Mouse (Mus musculus) gastrocnemius, postnatal 25 days (tissue): ENCODE results near the gene Ppp1r1c. TPM values are rescaled to one million over a fixed set of nuclear protein-coding genes. Genes with fewer than 3 reads are reported as not detected.

Experiments used
- DNase-seq: peaks from one replicate; pipeline ENCODE4 v3.0.0; 2022
- long read RNA-seq, 2 experiments: library from polyadenylated mRNA; stranded (forward); transcript quantifications; one replicate each; pipeline ENCODE4 v2.0.0; 2021
- total RNA-seq, 2 experiments: library from RNA; stranded (reverse); gene quantifications; 1 replicate in 1 of 2; 2 replicates in 1 of 2; pipeline ENCODE4 v1.2.3; 2021

Gene Ppp1r1c
- total RNA-seq, result under 1 TPM in 1 of 2 experiments, not detected in 1; 0.20 TPM
- long read RNA-seq, experiment 1, result 0 reads
- long read RNA-seq, experiment 2, result 0 reads

DNA sequence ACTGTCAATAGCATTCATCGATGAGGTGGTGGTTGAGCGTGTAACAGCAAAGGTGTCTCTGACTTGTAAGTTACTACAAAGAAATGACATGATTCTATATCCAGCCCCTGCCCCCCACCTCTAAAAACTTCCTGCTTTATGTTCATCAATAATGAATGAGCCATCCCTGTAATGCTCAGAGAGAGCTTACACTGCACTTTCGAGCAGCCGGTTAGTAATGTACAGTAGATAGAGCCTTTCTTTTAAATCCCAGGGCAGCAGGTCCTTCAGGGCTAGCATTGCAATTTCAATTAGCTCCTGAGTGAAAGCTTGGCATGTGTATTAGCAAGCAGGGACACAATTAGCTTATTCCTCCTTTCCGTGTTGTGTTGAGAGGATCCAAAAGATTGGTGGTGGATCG lies at the start of gene Ppp1r1c:
Gene Ppp1r1c, plus strand, starts transcription at position 206 of the 400 bp plus-strand sequence.
- DNase-seq, result no peak

DNA sequence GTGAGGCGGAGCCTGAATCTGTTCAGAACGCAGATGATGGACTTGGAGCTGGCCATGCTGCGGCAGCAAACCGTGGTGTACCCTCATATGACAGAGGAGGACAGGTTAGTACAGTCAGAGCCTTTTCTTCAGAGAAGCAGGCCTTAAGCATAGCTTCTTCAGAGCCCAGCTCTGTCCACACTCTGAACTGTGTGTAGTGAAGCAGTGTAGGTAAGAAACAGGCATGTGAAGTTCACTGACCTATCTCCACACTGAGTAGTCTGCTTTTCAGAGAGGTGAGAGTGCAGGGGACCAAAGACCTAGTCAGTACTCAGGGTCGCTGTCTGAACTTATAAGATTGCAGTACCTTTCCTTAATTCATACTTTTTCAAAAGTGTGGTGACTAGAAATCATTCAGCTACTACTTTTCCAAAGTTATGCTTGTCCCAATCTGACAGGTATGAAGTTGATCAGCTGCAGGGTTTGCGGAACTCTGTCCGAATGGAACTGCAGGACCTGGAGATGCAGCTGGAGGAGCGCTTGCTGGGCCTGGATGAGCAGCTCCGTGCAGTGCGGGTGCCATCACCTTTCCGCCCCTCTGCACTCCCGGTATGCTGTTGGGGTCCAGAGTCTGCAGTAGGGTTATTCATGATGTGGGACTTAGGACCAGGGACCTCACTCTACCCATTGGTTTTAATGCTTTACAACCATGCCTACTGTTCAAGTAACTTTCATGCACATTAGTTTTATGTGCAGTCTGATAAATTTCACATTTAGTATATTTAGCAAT lies 47.0 kb upstream of the Ppp1r1c start:
- no peak for DNase-seq

DNA sequence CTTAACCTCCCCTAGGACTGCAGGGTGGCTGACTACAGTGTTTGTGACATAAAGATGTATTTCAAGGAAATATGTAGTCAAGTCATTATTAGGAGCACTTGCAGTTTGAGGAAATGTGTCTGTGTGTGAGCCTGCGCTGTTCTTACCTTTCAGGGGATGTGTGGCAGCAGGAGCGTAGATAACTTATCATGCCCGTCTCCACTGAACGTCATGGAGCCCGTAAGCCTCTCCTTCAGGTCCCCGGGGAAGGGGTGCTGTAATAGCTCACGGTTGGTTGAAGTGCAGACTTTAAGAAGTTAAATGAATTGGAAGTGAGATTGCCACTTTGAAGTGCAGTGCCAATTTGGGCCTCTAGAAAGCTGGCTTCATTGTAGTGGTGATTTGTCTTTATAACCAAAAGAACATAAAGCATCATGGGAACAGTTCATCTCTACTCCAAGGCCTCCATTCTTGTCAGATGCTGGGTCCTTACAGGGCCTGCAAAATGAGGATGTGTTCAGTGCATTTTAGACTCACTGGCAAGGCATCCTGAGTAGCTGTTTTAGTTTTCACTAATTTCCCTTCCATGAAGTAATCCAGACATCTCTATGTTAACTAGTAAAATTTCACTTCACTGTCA lies 46.0 kb upstream of the Ppp1r1c start:
- DNase-seq, result no peak

DNA sequence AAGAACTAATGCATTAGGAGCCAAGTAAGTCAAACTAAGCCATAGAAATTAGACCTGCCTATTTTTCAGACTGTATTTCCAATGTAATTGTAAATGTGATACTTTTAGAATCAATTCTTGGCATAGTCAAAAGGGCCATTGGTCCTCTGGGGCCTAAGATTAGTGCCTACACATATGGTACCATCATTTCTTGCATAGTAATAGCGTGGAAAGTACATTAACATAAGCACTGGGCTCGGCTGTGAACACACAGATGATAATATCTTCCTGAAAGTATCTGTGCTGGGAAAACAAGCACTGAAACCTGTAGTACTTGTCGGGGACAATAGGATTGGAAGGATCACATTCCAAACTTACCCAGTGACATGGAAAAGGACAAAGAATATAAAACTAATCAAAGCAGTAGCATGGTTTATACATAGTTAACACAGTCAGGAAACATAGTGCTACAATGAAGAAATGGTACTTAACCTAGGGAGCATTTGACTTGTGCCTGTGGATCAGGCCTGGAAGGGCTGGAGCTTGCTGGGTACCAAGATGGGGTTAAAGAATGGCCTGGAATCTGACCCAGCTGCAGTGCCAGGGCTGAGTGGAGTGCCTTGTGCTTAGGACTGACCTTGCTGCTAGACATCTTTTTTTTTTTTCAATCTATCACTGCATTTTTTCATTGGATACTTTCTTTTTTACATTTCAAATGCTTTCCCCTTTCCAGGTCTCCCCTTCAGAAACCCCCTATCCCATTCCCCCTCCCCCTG lies 42.9 kb upstream of the Ppp1r1c start:
- no peak for DNase-seq

DNA sequence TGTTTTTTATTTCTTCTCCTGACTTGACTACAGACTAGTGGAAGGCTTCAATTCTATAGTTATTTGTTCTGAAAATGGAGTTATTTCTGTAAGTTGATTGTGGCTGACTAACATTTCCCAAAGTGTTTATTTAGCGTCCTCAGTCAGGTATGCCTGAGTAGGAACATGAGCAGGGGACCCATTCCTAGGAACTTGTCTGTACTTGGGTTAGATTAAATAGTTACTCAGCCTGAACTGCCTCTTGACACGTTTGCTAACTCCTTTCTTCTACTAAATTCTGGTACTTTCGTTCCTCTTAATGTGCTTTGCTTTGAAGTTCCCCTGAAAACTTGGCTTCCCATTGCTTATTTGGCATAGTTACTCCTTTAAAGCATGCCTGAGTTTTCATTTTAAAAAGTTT lies 42.1 kb upstream of the Ppp1r1c start:
- no peak for DNase-seq

DNA sequence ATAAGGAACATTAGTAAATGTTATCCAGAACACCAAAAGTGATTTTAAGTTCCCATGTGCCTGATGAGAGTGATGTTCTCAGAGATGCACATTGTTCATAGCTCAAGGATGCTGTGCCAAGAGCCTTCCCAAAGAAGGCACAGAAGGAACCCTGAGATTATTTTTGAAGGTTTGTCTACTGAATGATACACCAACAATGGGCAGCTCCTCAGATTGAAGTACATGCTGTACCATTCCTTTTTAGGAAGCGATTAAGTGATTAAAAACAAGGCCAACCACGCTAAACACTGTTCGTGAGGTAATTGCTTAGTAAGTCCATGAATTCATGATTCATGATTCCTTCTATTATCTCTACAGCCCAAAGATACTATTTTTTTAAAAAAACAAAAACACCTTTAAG lies 32.3 kb upstream of the Ppp1r1c start:
- DNase-seq, result no peak

DNA sequence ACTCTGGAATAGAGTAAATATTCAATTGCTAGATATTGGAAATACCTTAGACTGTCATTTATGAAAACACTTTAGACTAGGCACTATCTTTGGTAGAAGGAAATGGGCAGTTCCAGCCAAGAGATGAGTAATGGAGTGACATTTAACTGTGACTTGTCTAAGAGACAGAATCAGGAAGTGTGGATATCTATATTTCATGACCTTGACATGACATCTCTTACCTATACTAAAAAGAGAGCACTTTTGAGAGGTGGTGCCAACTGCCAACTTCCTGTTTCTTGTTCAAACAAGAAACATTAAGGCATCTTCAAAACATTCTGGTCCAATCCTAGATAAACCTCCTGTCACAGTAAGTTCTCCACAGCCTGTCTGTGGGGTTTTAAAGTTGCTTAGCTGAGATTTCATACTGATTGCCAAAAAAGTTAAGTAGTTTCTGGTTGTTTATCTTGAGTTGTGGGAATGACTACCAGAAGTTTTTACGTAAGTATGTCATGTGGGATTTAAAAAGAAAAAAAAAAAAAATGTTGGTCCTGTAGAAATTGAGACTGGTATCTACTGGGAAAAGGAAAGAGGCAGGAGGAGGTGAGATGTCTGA lies 29.8 kb upstream of the Ppp1r1c start:
- DNase-seq, result no peak

DNA sequence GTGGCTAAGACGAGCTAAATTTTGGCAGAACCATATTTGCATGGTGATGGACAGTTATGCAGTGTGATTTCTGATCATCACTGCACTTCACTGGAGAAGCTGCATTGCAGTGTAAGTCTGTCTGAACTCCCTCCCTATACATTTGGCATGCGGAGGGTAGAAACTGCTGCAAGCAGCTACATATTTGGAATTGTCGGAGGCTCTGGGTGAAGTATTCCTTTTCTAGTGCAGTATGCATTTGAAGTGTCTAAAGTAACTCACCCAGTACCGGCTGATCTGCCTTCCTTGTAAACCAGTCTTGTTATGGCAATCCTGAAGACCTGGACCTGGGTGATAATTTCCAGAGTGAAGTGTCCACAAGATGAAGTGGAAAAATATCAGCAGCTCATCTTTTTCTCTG lies 25.9 kb upstream of the Ppp1r1c start:
- DNase-seq, result no peak

DNA sequence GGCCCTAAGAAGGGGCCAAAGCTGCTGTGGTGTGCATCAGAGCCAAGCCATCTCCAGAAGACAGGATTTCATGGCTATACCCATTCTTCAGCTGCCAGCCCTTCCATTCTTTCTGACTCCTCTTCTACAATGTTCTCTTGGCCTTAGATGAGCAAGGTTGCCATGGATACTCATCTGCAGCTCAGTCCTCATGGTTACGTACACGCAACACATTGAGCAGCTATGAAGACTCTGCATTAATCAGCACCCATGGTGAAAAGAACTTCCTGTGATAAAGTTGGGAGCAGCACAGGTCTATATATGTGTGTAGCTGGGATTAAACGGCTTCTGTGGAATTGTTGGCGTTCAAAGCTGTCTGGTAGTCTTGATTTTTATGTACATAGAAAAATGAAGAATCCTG lies 24.3 kb upstream of the Ppp1r1c start:
- DNase-seq, result no peak

DNA sequence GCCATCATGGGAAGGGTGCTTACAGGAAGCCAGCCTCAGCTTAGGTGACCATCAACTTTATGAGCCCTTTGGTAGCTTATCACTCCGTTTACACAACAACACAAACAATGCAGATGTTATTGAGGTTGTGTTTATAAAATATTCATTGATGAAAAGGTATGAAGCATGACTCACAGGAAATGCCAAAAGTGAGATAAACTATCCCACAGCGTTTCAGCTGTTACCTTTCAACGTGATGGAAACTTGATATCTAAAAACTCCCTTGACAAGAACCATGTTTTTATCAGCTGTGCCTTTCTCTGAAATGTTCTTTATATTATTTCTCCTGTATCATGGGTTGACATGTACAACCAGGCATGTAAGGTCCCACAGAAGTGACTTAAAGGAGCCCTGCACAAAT lies 16.7 kb upstream of the Ppp1r1c start:
- no peak for DNase-seq

DNA sequence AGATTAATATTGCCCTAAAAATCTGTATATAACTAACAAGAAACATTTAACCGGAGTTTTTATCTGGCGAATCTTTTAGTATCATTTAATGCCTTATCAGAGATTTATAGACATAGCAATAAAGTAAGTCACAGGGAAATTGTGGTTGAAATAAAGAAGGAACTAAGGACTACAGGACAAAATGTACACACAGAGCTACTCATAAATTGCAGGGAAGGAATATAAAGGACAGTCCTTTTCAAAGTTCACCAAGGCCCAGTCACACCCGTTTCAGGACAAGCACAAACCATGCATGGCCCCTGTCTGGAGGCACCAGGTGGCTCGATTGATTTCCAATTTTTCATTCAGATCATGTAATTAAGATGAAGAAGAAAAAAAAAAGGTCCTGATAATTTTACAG lies 12.4 kb upstream of the Ppp1r1c start:
- no peak for DNase-seq

DNA sequence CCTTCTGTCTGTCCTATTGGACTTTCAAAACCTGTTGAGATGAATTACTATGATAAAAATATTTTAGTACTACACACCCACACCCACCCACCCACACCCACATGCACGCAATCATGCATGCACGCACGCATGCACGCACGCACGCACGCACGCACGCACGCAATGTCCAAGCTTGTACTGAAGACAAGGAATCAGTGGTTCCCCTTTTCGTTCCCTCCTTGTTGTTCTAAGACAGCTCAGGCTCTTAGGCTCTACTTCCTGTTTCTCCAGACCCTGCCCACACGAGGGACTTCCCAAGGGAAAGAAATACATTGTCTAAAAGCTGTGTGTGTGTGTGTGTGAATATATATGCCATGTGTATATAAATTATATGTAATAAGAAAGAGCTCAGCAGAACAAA lies 11.6 kb upstream of the Ppp1r1c start:
- no peak for DNase-seq

DNA sequence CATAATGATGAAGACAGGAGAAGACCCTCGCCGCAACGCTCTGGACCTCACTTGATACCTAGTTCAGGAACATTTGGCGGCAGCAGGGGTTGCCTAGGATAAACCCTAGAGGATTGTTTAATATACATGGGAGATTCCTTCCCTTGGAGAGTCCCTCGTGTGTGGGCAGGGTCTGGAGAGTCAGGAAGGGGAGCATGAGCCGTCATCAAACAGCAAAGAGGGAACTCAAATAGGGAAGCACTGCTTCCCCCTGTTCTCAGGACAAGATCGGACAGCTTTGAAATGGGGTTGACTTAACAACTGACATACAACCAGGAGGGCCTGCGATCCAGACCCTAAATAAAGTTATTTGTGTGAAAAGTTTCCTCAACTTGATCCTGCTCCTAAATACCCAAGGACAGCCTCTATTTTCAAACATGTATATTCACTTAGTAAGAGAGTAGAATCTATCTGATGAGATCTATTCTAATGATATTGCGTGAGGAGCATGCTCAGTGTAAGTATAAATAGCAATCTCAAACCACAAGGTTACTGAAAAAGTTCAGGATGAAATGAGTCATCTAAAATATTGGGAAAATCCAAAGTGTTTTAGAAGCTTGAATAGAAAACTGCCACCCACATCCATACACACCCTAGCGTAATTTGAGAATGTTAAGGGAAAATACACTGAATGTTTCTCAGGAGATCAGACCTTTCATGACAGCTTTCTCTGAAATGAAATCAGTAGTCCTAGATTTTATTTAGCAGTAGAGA lies 10.9 kb upstream of the Ppp1r1c start:
- DNase-seq, result no peak

DNA sequence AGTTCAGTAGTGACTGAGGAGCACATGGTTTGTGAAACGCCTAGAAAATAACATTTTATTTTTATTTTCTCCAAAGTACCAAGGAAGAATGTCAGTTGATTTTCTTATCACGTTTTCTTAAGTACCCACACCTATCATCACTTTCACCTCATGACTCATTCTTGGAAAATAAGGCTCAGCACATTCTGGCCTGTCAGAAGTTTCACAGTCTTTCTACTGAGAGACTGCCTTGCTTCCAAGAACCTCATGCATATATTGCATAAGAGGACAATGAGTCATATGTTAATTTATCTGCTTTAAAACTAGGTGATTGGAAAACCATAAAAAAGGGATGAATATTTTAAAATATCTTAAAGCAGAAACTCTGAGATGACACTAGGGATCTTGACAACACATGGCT lies 9.4 kb upstream of the Ppp1r1c start:
- no peak for DNase-seq

DNA sequence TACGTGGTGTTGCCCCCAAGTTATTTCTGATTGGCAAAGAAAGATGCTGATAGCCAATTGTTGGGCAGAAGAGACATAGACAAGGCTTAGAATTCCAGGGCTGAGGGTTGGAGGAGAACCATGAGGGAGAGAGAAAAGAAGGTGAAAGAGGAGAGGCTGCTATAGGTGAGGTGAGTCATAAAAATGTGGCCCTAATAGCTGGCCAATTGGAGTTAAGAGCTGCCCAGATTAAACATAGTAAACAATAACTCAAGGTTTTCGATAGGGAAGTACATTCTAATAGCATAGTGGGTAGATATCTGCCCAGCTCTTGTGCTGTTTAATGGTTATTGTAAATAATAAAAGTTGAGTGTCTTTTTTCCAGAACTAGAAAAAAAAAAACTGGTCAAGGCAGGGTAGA lies 2.8 kb upstream of the Ppp1r1c start:
- DNase-seq, result no peak

DNA sequence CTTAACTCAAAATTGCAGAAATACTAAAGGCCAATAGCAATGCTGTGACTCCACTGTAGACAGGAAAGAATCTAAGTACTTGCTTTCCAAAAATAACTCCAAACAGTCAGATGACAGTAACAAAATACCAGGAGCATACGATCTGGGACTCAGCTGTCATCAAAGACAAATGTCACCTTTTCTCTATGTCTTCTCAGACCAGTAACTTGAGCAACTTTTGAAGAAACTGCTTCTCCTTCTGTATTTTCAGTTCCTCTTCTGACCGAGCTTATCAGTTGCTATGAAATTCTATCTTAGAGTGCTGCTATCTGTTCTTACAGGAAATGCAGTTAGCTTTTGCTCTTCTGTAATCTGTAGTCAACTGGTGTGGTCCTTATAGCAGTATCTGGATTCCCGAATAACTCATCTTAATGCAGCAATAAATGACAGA lies 6.1 kb downstream of the Ppp1r1c start:
- no peak for DNase-seq

DNA sequence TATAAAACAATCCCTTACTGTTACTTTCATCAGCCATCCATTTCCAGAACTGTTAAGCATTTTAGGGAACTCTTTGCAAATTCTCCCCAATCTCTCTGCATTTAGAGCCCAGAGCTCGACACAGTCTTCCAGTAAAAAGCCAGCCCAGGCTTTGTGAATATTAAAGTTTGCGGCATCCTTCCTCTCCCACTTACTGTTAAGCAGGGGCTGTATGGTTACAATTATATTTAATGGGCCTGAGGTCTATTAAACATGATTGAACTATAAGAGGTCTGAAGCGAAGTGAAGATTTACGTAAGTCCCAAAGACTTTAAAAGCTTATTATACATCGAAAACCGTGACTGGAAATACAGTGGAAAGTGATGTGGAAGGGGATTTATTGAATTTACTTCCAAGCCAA lies 7.2 kb downstream of the Ppp1r1c start:
- no peak for DNase-seq

DNA sequence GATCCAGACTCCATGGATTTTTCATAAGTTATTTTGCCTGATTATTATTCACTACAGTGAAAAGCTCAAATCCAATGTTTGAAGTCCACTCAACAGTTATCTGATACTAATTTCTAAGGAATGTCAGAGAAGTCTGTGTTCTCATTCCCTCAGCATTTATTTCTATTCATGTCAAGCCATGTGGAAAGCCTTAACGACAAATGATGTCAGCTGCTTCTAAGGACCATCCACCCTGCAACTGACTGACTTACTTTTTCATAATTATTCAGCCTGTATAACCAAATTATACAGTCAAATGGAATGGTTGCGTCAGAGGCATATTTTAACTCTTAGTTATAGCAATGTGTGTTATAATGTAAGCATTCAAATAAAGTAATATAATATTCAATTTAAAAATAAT lies 8.3 kb downstream of the Ppp1r1c start:
- no peak for DNase-seq

DNA sequence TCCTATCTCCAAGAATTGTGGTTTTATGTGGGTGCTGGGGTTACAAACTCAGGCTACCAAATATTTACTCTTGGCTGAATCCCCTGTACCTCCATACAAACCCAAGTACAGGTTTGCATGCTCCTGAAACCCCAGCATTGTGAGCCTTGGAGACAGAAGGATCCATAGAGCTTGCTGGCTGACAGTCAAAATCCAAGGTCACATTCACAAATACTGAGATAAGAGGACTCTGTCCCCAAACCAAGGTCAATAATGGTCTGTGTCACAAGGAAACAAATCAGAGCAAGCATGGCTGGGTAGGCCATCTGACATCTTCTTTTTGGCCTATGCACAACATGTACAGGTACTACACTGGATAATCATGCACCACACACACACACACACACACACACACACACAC lies 10.3 kb downstream of the Ppp1r1c start:
- DNase-seq, result no peak

DNA sequence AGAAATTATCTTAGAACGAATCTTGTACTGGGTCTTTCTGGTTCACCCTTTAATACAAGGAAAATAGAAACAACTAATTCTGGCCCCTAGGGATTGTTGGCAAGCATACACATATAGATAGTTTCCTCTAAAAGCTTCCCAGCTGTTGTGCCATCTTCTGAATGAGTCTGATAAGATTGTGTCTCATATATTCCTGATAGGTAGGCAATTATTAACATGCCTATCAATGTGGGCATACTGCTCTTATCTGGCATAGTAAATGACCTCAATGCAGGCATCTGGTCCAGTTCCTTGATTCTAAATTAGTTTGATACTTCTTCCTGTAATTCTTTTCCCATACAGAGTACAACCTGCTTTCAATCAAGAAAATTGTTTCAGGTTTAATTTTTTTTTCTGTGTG lies 14.8 kb downstream of the Ppp1r1c start:
- no peak for DNase-seq

DNA sequence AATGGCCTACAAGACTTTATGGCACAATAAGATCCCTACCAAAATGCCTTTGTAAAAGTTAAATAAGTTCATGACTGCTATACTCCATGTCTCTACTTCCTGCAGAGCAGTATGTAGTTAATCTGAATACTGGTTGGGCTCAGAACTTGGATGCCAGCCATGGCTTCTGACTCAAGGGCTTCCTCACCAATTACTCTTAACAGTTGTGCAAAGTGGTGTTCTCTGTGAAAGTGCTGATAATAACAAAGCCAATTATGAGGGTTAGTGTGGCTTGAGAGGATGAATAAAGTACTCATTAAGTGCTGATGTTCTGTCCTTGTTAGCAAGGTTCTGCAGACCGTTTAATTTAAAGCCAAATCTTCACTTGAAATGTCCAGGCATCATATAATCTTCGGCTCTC lies 31.4 kb downstream of the Ppp1r1c start:
- no peak for DNase-seq

DNA sequence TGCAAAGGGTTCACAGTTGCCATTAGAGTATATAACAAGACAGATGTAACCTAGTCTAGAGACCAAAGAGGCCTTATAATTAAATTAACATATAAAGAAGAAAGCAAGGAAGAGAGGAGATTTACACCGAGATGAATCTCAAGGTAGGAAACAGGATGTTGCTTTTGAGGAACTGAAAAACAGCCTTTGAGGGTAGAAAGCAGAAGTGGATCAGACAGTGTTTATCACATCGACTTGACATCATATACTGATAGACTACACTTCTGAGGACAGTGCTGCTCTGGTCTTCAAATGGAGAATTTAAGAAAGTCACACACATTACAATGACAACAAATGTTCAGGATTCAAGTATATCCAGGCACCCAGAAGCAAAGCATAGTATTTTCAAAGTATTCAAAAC lies 34.4 kb downstream of the Ppp1r1c start:
- no peak for DNase-seq
